Mouse (Mus musculus): ENCODE measurements around the gene Tcerg1l. TPM values are rescaled to one million over a fixed set of nuclear protein-coding genes. Genes with fewer than 3 reads are reported as not detected.

The Tcerg1l gene
- under 1 TPM in 1 of 2 experiments, not detected in 1; 0.27 TPM for total RNA-seq (2021)
- long read RNA-seq, experiment 1 = 0 reads
- long read RNA-seq, experiment 2 = 0 reads

DNA sequence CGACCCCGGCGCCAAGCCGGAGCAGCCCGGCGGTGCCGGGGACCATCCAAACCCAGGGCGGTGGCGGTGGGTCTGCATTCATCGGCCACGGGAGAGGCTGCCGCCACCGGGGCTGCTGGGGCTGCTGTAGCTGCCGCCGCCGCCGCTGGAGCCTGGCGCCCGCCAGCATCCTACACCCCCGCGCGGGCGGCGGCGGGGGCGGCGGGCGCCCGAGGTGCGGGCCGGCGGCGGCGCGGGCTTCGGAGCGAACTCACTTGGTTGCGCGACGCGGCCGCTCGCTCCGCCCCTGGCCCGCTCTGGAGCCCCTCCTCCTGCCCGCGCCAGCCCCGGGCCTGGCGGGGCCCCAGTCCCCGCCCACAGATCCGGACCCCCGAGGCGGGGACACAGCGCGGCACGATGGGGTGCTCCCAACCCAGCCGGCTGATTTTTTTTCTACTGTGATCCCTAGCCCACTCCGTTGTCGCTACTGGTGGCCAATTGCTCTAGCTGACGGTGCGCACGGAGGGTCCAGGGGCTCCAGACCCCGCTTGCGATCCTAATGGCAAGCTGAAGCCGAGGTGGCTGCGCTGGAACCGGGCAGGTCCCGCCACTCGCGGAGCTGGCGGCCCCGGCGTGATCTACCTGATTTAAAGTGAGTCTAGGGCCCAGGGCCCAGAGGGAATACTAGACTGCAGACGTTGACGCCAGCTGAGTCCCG, at the start of gene Tcerg1l:
TSS of gene Tcerg1l (minus strand) at position 246 of the 697 bp plus-strand sequence.
- DNase-seq (ENCODE audit: low spot score in 2 of 2) = peak in 1 of 2 experiments; percentile 22

DNA sequence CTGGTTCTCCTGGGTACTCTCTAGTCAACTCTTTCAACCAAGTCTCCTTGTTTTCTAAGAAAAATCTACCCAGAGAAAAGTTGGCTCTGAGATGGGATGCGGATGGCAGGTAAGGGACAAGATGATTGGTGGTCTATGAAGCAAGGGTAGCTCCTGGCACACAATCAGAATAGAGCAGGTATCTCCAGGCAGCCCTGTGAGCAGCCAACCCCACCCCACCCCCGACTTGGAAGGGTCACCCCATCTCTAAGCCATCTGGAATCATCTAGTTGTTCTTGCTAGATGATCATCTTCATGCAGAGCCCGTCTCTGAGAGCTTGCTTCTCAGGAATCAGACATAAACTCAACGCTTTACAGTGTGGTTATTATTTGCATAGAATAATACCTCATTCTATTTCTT, 44.6 kb upstream of the Tcerg1l start:
- no peak for DNase-seq (ENCODE audit: low spot score in 2 of 2)

DNA sequence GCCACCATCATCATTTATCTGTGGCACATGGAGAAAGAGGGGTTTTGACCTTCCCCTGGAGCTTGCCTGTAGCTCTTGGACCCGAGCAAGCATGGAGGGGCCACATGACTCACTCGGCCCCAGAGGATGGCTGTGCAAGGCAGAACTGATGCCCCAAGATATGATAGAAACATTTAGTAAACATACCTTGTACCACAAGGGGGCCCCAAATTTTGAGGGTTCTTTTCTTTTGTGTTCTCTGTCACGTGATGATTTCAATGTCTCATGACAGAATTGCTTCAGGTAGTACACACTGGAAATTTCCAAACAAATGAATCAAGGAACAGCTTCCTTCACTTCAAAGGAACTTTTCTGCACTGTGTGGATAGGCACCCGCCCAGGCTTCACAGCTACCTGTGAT, 35.0 kb upstream of the Tcerg1l start:
- no peak for DNase-seq (ENCODE audit: low spot score in 2 of 2)

DNA sequence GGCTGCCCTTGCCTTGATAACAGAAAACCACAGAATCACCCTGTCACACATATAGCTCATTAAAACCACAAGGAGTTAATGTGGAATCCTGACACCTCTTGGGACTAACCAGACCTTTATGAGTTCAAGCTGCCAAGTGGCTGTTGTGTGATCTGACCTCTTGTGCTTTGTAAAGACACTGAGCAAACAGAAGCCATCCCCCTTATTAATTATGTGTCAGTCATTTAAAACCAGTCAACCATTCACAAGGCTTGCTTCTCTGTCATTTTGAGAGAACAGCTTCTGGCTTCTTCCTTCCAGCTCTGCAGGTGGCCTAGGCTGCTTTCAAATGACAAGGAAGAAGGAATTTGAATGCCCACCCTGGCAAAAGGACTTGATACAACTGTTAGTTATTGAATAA, 33.9 kb upstream of the Tcerg1l start:
- DNase-seq (ENCODE audit: low spot score in 2 of 2) = no peak

DNA sequence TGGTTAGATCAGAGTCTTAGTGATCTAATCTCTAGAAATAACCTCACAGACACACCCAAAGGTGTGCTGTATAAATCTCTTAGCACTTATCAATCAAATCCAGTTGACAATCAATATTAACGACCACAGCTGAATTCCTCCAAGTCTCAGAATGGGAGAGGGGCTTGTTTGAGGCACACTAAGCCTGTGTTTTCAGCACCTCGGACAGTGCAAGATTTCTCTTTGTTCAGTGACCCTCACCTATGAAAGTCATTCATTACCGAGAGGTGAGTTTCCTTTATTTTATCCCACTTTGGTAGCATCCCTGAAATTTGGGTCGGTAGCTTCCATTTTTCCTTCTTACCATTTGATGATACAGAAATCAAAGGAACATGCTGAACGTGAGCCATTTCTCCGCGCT, 32.4 kb upstream of the Tcerg1l start:
- no peak for DNase-seq (ENCODE audit: low spot score in 2 of 2)

DNA sequence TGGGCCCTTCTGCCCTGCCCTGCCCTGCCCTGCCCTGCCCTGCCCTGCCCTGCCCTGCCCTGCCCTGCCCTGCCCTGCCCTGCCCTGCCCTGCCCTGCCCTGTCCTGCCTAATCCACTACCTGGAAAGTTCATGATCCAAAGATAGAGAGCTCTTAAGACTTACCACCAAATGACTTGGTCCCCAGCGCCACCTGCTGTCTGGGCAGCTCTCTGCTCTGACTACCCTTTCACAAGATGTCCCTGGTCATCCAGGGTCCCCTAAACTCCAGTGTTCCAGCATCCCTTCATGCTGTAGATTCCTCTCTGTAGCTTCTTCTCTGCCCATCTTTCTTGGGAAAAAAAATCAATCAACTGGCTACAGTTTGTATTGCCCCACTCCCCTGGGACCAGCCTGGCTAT, 31.3 kb upstream of the Tcerg1l start:
- peak; percentile 37 to 49 for DNase-seq (ENCODE audit: low spot score in 2 of 2)

DNA sequence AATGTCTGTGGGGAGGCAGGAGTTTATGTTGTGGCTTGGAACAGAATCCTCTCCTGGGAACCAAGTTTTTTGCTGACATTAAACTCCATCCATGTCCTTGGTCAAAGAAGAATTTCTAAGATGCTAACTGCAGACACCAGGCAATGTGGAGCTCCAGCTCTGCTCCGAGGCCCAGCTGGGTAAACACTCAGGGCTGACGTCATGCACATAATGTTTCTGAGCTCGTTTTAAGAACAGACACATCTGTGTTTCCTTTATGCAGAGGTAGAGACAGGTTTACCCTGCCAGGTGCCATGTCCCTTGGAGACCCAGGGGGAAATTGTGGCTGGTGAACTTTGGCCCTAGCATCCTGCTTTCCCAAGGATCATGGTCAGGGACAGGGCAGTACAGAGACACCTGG, 29.9 kb upstream of the Tcerg1l start:
- no peak for DNase-seq (ENCODE audit: low spot score in 2 of 2)

DNA sequence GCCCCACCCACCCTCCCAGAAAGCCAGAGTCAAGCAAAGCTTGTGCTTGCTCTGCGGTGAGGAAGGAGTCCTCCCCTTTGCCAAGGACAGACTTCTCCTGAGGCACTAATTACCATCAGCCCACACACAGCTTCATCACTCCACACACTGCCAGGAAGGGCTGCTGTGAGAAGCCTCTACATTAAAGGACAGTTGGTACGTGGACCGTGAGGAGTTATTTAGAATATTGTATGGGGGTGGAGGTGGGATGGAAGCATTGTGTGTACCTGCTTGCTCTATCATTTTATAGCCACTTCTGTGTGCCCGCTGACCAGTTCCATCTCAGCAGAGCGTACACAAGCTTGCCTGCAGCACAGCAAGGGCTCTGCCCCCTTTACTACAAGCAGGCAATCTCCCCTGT, 16.0 kb upstream of the Tcerg1l start:
- DNase-seq (ENCODE audit: low spot score in 2 of 2) = no peak

DNA sequence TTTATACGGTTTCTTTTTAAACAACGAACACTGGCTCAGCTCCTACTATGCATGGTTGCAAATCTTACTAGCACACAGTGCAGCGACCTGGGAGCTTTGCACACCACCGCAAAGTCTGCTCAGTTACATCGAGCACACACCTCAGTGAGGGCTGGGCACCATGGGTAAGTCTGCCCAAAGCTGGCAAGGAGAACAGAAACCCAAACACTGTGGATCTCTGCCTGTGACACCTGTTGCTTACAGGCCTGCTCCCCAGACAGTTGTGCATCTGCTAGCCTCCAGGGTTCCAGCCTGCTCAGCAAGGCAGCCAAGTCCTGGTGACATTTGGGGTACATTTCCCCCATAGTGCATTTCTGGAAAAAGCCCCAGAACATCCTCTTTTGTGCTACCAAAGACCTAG, 4.1 kb upstream of the Tcerg1l start:
- DNase-seq (ENCODE audit: low spot score in 2 of 2) = no peak

DNA sequence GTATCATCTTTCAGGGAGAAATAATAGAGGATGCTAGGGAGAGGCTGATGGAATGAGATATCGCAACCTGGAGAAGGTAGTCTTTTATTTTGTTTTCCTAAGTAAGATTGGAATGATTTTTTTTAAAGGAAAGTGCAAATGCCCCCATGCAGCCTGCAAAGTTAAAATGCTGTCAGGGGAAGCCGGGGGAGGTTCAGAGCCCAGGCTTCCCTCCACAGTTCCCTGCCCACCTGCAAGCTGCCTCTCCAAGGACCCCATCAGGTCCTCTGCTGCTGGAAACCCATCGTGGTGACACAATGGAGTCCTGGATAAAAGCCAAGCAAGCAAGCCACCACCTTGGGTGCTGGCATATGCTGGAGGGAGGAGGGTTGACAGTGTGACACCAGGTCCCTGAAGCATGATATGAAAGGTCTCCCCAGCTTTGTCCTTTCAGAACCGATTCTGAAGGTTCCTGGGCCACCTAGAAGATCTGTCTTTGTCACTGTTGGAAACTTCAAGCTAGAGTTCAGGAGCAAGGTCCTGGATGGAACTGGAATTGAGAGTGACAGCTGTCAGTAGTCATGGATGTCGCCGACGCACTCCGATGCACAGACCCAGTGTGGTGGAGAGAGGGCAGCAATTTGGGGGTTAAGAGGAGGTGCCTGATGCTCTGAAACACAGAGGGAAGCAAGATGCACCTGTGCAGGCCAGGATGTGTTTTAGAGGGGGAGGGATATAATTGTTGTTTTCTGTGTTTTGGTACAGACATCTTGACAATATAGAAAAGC, 3.2 kb upstream of the Tcerg1l start:
- no peak for DNase-seq (ENCODE audit: low spot score in 2 of 2)

DNA sequence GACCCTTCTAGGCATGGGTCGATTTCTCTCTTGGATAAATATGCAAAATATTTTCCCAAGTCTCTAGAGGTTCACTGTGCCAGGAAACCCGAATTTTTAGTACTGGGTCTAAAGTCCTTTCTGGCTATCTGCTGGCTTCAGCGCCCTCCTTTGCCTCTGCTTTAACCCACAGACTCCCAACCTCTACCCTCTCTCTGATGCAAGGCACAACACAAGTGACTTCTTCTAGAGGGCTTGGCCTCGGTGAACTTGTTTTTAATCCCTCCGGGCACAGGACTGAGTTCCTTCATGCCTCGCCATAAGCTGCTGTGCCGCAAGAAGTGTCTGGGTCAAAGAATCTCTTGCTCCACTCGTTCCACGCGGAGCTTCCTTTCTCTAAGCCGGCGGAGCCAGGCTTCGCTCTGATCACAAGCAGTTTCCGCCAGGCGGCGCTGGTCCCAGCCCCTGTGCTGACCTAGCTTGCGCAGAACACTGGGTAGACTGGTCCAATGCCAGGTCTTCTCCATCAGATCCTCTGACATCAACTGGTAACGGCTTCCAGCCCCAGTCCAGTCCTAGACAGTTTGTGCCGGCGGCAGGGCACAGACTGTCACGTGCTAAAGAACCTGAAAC, 758 bp upstream of the Tcerg1l start:
- DNase-seq (ENCODE audit: low spot score in 2 of 2) = peak; percentile 5 to 46

DNA sequence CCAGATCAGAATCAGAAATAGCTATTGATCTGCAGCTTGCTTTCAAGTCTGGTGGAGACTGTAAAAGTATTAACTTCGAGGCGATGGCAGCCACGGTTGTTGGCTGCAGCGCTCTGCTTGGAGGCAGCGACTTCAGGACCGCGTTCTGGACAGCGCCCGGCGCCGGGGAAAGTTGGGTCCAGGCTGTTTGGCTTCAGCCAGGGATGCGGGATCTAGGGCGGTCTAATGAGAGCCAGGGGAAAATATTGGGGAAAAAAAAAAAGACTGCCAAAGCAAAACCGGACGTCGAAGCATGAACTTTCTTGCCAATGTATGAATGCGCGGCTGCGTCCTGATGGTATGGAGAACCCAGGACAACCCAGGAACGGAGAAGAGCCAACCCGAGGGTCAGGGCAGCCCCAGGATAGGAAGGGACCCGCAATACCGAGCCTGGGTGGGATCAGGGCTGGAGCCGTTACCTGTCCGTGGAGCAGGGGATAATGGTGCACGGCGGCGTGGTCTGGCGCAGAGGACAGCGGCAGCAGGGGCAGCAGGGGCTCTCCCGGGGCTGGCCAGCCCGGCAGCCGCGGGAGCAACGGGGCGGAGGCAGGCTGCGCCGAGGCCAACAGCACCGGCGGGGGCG, 556 bp downstream of the Tcerg1l start:
- peak; percentile 18 to 28 for DNase-seq (ENCODE audit: low spot score in 2 of 2)

DNA sequence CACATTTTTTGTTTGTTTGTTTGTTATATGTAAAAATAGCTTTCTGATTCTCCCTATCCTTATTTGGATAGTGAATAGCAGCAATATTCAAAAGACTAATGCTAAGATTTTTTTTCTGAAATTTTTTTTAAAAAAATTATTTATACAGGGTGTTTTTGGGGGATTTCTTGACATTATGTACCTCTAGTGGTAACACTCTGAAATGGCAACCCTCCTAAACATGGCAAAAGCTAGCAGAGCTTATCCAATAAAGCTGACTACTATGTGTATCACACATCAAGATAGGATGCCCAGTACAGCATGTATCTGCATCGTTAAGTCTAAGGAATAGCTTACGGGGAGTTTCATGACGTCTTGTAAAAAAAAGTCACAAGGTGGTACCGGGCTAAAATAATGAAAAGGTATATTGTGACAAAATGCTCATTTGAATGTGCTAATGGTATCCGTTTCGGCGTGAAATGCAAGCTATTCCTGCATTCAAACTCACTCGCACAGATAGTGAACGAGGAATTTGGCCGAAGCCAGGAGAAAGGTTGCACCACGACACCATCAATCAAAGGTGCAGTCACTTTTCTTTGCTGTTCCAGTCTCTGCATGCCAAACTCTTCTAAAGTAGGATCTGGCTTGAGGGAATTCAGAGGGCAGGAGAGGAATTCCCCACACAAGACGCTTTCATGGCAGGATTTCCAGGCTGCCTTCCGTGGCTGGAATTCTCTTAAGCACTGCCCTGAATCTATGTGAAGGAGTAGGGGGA, 1.2 kb downstream of the Tcerg1l start:
- DNase-seq (ENCODE audit: low spot score in 2 of 2) = no peak

DNA sequence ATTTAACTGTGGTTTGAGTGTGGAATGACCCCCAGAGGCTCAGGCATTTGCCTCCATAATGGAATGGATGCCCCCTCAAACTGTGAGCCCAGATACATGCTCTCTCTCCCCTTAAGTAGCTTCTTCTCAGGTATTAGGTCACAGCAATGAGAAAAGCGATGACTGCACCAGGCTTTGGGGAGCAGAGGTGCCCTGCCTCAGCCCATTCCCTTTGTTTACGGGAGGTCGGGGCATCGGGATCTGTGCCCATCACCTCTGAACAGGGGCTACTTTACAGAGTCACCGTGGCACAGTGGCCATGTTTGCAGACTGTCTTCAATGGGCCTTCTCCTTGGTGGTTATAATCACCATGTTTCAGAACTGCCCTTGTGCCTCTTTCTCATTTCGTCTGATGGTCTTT, 7.6 kb downstream of the Tcerg1l start:
- DNase-seq (ENCODE audit: low spot score in 2 of 2) = no peak

DNA sequence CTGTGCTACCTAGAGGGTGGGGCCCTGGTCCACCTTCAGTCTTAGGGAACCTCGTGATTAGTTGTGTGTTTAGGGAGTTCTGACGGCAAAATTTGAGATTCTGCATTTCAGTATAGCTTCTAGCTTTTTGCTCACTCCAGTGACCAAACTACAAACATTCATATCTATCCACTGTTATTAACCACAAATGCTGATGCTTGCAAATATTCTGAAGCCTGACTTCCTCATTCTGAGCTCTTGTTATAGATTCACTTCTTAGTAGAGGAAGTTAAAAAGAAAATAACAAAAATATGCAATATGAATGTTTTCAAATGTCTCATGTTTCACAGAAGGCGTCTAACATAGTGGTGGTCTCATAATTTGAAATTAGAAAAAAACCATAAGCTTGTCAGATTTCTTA, 8.5 kb downstream of the Tcerg1l start:
- DNase-seq (ENCODE audit: low spot score in 2 of 2) = no peak

DNA sequence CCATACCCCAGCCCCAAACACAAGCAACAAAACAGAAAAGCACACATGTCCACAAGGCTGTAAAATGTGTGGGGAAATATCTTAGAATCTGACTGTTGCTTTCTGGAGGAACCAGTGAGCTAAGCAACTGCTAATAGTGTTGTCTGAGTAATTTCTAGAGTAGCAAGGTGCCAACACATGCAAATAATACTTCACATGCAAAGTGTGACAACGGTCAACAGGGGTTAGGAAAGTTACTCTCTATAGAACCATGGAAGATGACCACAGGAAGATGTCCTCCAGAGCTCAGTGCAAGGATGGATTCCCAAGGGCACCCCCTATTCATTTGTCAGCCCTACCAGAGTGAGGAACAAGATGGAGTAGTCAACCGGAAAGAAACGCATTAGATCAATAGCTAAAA, 18.3 kb downstream of the Tcerg1l start:
- no peak for DNase-seq (ENCODE audit: low spot score in 2 of 2)

DNA sequence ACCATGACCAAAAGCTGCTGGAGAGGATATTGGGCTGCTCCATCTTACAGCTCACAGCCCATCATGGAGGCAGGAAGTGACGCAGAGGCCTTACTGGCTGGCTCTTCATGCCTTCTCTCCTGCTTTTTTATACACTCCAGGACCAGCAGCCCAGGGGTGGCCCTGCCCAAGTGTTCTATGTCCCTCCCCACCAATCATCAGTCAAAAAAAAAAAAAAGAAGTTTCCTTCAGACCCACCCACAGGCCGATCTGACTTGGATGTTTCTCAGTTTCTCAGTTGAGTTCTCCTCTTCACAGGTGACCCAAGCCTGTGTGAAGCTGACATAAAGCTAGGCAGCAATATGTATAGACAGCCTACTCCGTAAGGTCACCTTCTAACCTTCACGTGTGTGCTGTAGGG, 19.0 kb downstream of the Tcerg1l start:
- DNase-seq (ENCODE audit: low spot score in 2 of 2) = no peak

DNA sequence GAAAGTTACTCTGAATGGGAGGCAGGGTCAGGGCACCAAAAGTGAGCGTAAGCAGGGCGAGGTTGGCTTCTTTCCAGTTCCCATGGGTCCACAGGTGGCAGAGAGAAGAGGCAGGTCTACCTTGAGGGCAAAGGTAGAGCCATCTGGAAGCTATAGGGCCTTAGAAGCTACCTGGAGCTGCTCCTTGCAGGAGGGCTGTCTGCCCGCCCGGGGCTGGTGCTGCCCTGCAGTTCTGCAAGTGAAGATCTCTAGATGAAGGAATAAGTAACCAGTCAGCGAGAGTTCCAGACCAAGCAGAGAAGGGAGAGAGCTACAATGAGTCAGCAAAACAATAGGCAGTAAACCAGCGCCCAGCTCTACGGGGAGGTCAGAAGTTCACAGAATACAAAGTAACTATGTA, 22.0 kb downstream of the Tcerg1l start:
- DNase-seq (ENCODE audit: low spot score in 2 of 2) = no peak

DNA sequence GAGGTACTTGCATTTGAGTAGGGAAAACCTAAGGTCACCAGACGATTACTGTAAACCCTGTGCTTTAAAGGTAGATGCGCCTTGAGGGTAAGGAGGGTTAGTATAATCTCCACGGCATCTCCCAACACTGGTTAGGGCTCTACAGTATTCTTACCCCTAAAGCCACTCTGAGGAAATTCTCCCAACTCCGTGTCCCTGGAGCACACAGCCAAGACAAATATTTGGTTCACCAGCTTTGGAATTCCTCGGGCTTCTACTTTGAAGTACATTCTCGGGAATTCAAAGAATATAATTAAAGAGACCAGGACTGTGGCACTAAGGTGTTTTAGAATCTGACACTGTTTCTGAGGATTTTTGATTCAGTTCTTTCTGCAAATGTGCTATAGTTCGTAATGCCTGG, 23.2 kb downstream of the Tcerg1l start:
- no peak for DNase-seq (ENCODE audit: low spot score in 2 of 2)

DNA sequence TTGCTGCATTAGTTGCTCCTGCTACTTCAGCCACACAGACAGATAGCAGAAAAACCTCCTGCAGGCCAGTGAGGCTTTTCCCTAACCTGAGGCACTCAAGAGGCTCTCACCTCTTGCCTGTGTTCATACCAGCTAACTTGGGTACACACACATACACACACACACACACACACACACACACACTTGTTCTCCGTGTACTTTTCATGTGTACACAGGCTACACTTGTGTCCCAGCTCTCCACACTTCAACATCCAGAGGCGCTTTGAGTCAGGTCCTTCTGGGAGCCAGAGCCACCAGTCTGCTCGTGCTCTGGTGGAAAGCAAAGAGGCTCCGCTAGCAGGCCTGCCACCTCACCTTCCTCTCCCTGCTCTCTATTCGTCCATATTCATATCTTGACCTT, 24.0 kb downstream of the Tcerg1l start:
- DNase-seq (ENCODE audit: low spot score in 2 of 2) = no peak

DNA sequence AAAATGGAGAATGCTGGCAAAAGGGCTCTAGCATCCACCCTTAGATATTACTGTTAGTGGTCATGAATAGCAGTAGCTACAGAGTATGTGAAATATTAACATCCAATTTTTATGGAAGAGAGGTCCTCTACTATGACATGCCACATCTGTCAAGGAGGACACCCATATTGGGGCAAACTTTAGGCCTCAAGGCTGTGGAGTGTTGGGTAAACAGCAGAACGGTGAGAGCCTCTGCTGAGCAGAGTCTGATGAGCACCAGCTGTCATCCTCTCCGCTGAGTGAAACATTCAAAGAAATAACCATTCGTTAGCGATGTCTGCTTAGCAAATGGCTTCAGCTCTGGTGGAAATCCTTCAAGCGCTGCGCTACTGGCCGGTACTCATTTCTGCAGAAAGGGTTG, 30.0 kb downstream of the Tcerg1l start:
- no peak for DNase-seq (ENCODE audit: low spot score in 2 of 2)
